Mouse (Mus musculus) liver, adult (tissue): ENCODE results near the gene Hes7.
A peak's percentile ranks its signal among the peaks of the same experiment; 100 is the strongest.

ENCODE experiments used
- GATA4 ChIP-seq: IDR thresholded peaks from 2 replicates; pipeline ENCODE4 v1.6.1; 2014; ENCODE audit warnings: mild to moderate bottlenecking, low read length; ENCODE audit not compliant: insufficient replicate concordance

Hes7 gene

GRCm38 (mm10) chr11:69096360-69096986 lies 23.7 kb upstream of the Hes7 start:
- TF ChIP-seq GATA4: no peak

DNA sequence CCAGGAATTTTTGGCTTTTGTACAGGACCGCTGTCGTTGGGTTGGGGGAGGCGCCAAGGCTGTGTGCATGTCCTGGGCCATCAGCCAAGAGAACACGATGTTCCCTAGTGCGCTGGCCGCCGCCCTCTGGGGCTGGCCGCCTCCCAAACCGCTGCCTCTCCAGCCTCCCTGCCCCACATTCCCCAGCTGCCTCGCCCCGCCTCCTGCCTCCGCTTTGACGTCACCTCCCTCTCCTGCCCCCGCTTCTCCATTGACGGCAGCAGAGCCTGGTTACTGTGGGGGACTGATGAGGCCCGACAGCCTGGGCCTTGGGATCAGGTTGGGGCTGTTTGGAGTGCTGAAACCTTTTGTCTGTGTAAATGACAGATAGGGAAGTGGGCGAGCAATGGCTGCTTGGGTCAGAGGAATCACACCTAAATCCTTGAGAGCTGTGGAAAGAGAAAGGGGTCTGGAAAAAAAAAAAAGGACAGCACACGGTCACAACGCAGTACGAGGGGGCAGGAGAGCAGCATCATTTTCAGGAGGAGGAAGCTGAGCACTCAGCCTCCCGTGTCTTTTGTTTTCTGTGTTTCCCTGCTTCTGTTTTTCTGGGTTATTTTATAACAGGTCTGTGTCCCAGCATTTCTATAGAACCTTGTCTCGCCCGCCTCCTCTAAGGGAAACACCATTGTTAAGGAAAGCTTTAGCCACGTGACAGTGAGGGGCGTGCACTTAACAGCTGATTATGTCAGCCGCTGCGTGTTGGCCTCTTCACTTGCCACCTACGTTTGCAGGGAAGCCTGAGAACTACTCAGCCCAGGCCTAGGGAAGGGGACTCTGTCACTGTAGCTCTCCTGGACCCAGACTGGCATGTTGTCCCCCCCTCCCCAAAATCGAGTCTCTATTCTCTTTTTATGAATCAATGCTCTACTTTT lies 23.0 kb upstream of the Hes7 start:
- peak; percentile 76; the same call in 1 of the 2 replicates for TF ChIP-seq GATA4

DNA sequence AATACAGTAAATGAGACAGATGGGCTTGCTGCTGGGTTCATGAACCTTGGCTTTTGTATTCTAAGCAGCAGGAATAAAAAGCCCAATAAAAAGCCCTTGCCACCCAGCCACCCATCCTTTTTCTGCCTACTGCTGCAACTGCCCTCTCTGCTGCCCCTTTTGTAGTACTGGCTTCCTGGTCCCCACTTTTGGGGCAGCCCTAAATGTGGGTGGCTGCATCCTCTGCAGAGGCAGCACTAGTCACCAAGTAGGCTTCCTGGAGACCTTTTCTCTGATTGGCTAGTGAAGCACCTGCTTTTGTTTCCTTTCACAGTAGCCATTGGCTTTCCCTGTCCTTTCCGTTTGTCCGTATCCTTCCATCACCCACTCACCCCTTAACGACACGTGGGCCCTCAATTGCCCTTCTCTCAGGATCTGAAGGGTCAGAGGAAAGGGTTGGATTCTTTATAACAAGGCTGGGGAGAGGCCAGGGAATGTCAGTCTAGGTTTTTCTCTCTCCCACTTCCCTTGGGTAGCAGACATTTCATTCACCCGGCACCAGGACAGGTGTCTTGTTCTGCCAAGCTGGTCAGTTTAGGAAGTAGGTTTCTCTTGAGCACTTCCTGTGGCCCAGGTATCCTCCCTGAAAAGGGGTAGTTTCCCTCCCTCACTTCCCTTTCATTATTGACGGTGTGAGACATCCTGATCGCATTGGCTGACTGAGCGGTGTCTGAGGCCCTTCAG lies 22.0 kb upstream of the Hes7 start:
- no peak for TF ChIP-seq GATA4

GRCm38 (mm10) chr11:69098762-69099091 lies 21.5 kb upstream of the Hes7 start:
- peak; percentile 52; the same call in 1 of the 2 replicates for TF ChIP-seq GATA4

- TF ChIP-seq GATA4: no peak
These were observed 20.9 kb upstream of the Hes7 start for GRCm38 (mm10) chr11:69099177-69099914.

- TF ChIP-seq GATA4: no peak; the same call in 1 of the 2 replicates
These were observed 20.3 kb upstream of the Hes7 start for GRCm38 (mm10) chr11:69099915-69100345.

- no peak for TF ChIP-seq GATA4
These were observed 19.4 kb upstream of the Hes7 start for GRCm38 (mm10) chr11:69100639-69101360.

DNA sequence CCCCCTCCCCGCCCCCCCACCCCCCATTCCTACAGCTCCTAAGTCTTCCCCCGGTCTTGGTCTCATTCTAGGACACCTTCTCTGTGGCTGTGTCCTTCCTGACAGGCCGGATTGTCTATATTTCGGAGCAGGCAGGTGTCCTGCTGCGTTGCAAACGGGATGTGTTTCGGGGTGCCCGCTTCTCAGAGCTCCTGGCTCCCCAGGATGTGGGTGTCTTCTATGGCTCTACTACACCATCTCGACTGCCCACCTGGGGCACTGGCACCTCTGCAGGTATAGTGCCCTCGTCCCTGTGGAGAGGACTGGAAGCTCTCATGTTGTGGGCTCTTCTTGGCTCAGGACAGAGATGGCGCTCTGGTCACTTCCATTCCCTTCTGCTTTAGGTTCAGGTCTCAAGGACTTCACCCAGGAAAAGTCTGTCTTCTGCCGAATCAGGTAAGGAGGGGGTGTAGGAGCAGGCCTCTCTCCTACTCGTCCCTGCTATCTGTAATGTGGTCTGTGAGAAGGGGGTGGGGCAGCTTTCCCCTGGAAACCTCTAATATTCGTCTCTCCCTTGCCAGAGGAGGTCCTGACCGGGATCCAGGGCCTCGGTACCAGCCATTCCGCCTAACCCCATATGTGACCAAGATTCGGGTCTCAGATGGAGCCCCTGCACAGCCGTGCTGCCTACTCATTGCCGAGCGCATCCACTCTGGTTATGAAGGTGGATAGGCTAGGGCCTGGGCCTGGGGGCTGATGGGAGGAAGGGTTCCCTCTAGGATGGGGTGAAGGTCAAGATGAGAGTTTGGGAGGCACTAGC lies 18.4 kb upstream of the Hes7 start:
- TF ChIP-seq GATA4: no peak

DNA sequence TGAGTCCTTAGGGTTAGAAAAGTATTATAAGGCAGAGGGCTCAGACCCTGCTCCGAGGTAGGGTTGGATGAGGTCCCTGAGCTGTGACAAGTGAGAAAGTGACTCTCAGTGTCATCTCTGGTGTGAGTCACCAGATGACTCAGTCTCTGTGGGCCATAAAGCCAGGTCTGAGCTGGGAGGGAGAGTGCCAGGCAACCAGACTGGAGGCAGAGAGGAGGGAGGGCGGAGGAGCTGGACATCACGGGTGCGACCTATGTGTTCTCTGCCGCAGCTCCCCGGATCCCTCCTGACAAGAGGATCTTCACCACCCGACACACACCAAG lies 17.8 kb upstream of the Hes7 start:
- TF ChIP-seq GATA4: no peak

GRCm38 (mm10) chr11:69103121-69103520 lies 17.1 kb upstream of the Hes7 start:
- no peak for TF ChIP-seq GATA4

- TF ChIP-seq GATA4: no peak
These were observed 16.4 kb upstream of the Hes7 start for GRCm38 (mm10) chr11:69103531-69104435.

DNA sequence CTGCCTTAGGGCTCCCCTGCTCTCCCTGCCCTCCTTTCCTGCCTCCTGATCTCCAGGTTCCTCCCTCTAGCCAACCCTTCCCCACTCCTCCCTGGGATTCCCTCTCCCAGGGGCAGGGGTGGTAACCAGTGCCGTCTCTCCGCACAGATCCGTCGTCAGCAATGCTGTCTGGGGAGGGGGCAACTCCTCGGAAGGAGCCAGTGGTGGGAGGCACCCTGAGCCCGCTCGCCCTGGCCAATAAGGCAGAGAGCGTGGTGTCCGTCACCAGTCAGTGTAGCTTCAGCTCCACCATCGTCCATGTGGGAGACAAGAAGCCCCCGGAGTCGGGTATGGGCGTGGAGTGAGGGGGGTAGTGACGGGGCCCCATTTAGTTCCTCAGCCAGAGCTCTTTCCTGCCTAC lies 15.7 kb upstream of the Hes7 start:
- TF ChIP-seq GATA4: no peak

- no peak for TF ChIP-seq GATA4
These were observed 15.0 kb upstream of the Hes7 start for GRCm38 (mm10) chr11:69105227-69105626.
